Mouse (Mus musculus) embryo, embryonic 9.5 days (tissue): ENCODE measurements around the gene Armc6.
A peak's percentile ranks its signal among the peaks of the same experiment; 100 is the strongest.

Experiments used
- DNase-seq: peaks from one replicate; pipeline ENCODE4 v3.0.0-alpha.2; 2017; ENCODE audit errors: extremely low spot score

The Armc6 gene

GRCm38 (mm10) chr8:70194191-70194590 is 40.1 kb downstream of the Armc6 start:
- no peak for DNase-seq

- no peak for DNase-seq
Measured at GRCm38 (mm10) chr8:70193238-70193637, 41.0 kb downstream of the Armc6 start.

- DNase-seq: no peak
Measured at GRCm38 (mm10) chr8:70188707-70189106, 45.6 kb downstream of the Armc6 start.

- no peak for DNase-seq
Measured at GRCm38 (mm10) chr8:70183194-70183593, 51.1 kb downstream of the Armc6 start.

- DNase-seq: no peak
Measured at GRCm38 (mm10) chr8:70181903-70182252, 52.4 kb downstream of the Armc6 start.

- DNase-seq: no peak
Measured at GRCm38 (mm10) chr8:70181212-70181902, 52.9 kb downstream of the Armc6 start.

- DNase-seq: no peak
Measured at GRCm38 (mm10) chr8:70179082-70179481, 55.2 kb downstream of the Armc6 start.

GRCm38 (mm10) chr8:70178231-70178630 is 56.0 kb downstream of the Armc6 start:
- DNase-seq: no peak

- DNase-seq: no peak
Measured at GRCm38 (mm10) chr8:70174079-70174478, 60.2 kb downstream of the Armc6 start.

GRCm38 (mm10) chr8:70173320-70173719 is 60.9 kb downstream of the Armc6 start:
- DNase-seq: no peak

- DNase-seq: peak; percentile 90
Measured at GRCm38 (mm10) chr8:70172043-70172681, 62.1 kb downstream of the Armc6 start, which contains the start of gene Tmem161a. TSS of gene Tmem161a (plus strand) at chr8:70172356.

- no peak for DNase-seq
Measured at GRCm38 (mm10) chr8:70171240-70171639, 63.0 kb downstream of the Armc6 start.

GRCm38 (mm10) chr8:70170748-70171147 is 63.5 kb downstream of the Armc6 start:
- DNase-seq: no peak
